Mouse (Mus musculus): ENCODE data around the gene 1700016D06Rik.
A peak's percentile ranks its signal among the peaks of the same experiment; 100 is the strongest.

1700016D06Rik gene

GRCm38 (mm10) chr8:11701033-11701362 lies at the start of gene 1700016D06Rik:
TSS of gene 1700016D06Rik (minus strand) at chr8:11701063.
- DNase-seq = no peak

GRCm38 (mm10) chr8:11749472-11749871 lies 48.6 kb upstream of the 1700016D06Rik start:
- no peak for DNase-seq

GRCm38 (mm10) chr8:11746850-11747600 lies 46.2 kb upstream of the 1700016D06Rik start:
- DNase-seq = no peak

- no peak for DNase-seq
Observed at GRCm38 (mm10) chr8:11743580-11743979, 42.7 kb upstream of the 1700016D06Rik start.

- peak; percentile 38 to 52 for DNase-seq
Observed at GRCm38 (mm10) chr8:11740857-11741256, 40.0 kb upstream of the 1700016D06Rik start.

GRCm38 (mm10) chr8:11739082-11739481 lies 38.2 kb upstream of the 1700016D06Rik start:
- no peak for DNase-seq

GRCm38 (mm10) chr8:11737096-11737495 lies 36.2 kb upstream of the 1700016D06Rik start:
- no peak for DNase-seq

- DNase-seq = no peak
Observed at GRCm38 (mm10) chr8:11735672-11736235, 34.9 kb upstream of the 1700016D06Rik start.

GRCm38 (mm10) chr8:11730271-11730940 lies 29.5 kb upstream of the 1700016D06Rik start:
- no peak for DNase-seq

GRCm38 (mm10) chr8:11728482-11729295 lies 27.8 kb upstream of the 1700016D06Rik start:
- peak; percentile 70 to 71 for DNase-seq

- DNase-seq = peak; percentile 90 to 95
Observed at GRCm38 (mm10) chr8:11727651-11728481, 27.0 kb upstream of the 1700016D06Rik start, which contains the start of gene Arhgef7. TSS of gene Arhgef7 (plus strand) at chr8:11727721.

- no peak for DNase-seq
Observed at GRCm38 (mm10) chr8:11727273-11727650, 26.4 kb upstream of the 1700016D06Rik start.

- no peak for DNase-seq
Observed at GRCm38 (mm10) chr8:11717194-11717593, 16.3 kb upstream of the 1700016D06Rik start.

GRCm38 (mm10) chr8:11712244-11712643 lies 11.4 kb upstream of the 1700016D06Rik start:
- DNase-seq = peak in 1 of 2 experiments; percentile 30

GRCm38 (mm10) chr8:11710415-11710814 lies 9.6 kb upstream of the 1700016D06Rik start:
- DNase-seq = no peak

- no peak for DNase-seq
Observed at GRCm38 (mm10) chr8:11709542-11709941, 8.7 kb upstream of the 1700016D06Rik start.

GRCm38 (mm10) chr8:11708815-11709214 lies 8.0 kb upstream of the 1700016D06Rik start:
- no peak for DNase-seq

GRCm38 (mm10) chr8:11707701-11708100 lies 6.8 kb upstream of the 1700016D06Rik start:
- DNase-seq = no peak

- DNase-seq = no peak
Observed at GRCm38 (mm10) chr8:11705818-11706217, 5.0 kb upstream of the 1700016D06Rik start.

GRCm38 (mm10) chr8:11704716-11705420 lies 4.0 kb upstream of the 1700016D06Rik start:
- no peak for DNase-seq

GRCm38 (mm10) chr8:11703789-11704188 lies 2.9 kb upstream of the 1700016D06Rik start:
- no peak for DNase-seq
